Mouse (Mus musculus) urinary bladder, postnatal 4 days (tissue): ENCODE measurements around the gene Cavin4.
"Not testable (repeated sequence)": the region's sequence is repeated elsewhere in the genome, so short reads cannot be mapped to it uniquely, and the experiment has no call there.

Experiments used
- DNase-seq, 2 experiments: peaks; one replicate each; pipeline ENCODE4 v3.0.0; 2021 to 2022; ENCODE audit warnings: low spot score in 2 of 2

Gene Cavin4

GRCm38 (mm10) chr4:48672915-48673314 is 9.6 kb downstream of the Cavin4 start:
- DNase-seq, result no peak

- DNase-seq, result no peak
These were observed 11.1 kb downstream of the Cavin4 start for GRCm38 (mm10) chr4:48674412-48674811.

- no peak for DNase-seq
These were observed 13.4 kb downstream of the Cavin4 start for GRCm38 (mm10) chr4:48676570-48677185.

- no peak for DNase-seq
These were observed 14.0 kb downstream of the Cavin4 start for GRCm38 (mm10) chr4:48677276-48677675.

- no peak for DNase-seq
These were observed 14.5 kb downstream of the Cavin4 start for GRCm38 (mm10) chr4:48677812-48678211.

GRCm38 (mm10) chr4:48678793-48679192 is 15.5 kb downstream of the Cavin4 start:
- no peak for DNase-seq

GRCm38 (mm10) chr4:48679728-48680127 is 16.4 kb downstream of the Cavin4 start:
- DNase-seq, result not testable (repeated sequence)

GRCm38 (mm10) chr4:48680214-48680613 is 16.9 kb downstream of the Cavin4 start:
- no peak for DNase-seq

- no peak for DNase-seq
These were observed 17.5 kb downstream of the Cavin4 start for GRCm38 (mm10) chr4:48680648-48681343.

- DNase-seq, result no peak
These were observed 19.8 kb downstream of the Cavin4 start for GRCm38 (mm10) chr4:48683126-48683525.

- not testable (repeated sequence) for DNase-seq
These were observed 20.4 kb downstream of the Cavin4 start for GRCm38 (mm10) chr4:48683633-48684209.

- no peak for DNase-seq
These were observed 21.4 kb downstream of the Cavin4 start for GRCm38 (mm10) chr4:48684593-48685187.

GRCm38 (mm10) chr4:48688148-48688547 is 24.8 kb downstream of the Cavin4 start:
- no peak for DNase-seq

- DNase-seq, result no peak
These were observed 27.3 kb downstream of the Cavin4 start for GRCm38 (mm10) chr4:48690640-48691039.

GRCm38 (mm10) chr4:48691793-48692437 is 28.6 kb downstream of the Cavin4 start:
- no peak for DNase-seq

GRCm38 (mm10) chr4:48692736-48693292 is 29.5 kb downstream of the Cavin4 start:
- DNase-seq, result no peak

- DNase-seq, result no peak
These were observed 33.4 kb downstream of the Cavin4 start for GRCm38 (mm10) chr4:48696706-48697105.

- DNase-seq, result no peak
These were observed 34.0 kb downstream of the Cavin4 start for GRCm38 (mm10) chr4:48697302-48697701.

- no peak for DNase-seq
These were observed 52.7 kb downstream of the Cavin4 start for GRCm38 (mm10) chr4:48715865-48716650.

GRCm38 (mm10) chr4:48716817-48717216 is 53.5 kb downstream of the Cavin4 start:
- no peak for DNase-seq
